Mouse (Mus musculus) thymus, postnatal 0 days (tissue): Measurements from ENCODE around the gene Rccd1. TPM values are rescaled to one million over a fixed set of nuclear protein-coding genes. Genes with fewer than 3 reads are reported as not detected.
A peak's percentile ranks its signal among the peaks of the same experiment; 100 is the strongest.
"Not testable (repeated sequence)": the region's sequence is repeated elsewhere in the genome, so short reads cannot be mapped to it uniquely, and the experiment has no call there.

Source experiments
- DNase-seq: peaks from one replicate; pipeline ENCODE4 v3.0.0-alpha.2; 2015; ENCODE audit warnings: low spot score
- polyA plus RNA-seq: library from polyadenylated mRNA; unstranded; fragments of >200 nt; fragmentation: Nextera tagmentation; extraction: Ambion mirVana; gene quantifications from 2 replicates; pipeline ENCODE4 v1.2.1, GENCODE M21; 2015

Gene Rccd1
- polyA plus RNA-seq, 1 experiment from 2014 or later, result 10.5 TPM

- DNase-seq, result no peak
Measured at GRCm38 (mm10) chr7:80346173-80346572, 21.9 kb upstream of the Rccd1 start.

DNA sequence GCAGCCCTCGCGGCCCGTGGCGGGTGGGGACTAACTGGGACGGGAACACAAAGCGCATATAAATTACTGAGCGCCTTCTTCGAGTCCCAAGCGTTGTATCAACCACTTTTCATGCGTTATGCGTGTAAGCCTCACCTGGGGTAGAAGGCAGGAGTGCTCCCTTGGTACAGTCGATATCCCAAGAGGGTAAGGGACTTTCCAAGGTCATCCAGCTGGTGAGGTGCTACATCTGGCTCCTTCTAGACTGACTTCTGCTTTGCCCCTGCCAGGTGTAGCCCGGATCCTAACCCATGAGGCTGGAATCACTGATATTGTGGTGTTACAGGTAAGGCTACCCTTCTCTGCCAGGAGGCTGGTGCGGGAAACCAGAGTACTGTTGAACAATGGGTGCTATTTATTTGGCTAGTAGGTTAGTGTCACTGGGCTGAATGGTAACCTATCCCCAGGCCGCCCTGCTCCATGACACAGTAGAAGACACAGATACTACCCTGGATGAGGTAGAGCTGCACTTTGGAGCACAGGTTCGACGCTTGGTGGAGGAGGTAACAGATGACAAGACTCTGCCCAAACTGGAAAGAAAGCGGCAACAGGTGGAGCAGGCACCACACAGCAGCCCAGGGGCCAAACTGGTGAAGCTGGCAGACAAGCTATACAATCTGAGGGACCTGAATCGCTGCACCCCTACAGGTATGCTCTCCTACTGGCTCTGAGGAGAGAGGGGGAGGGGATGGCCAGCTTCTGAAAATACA, 19.2 kb upstream of the Rccd1 start:
- DNase-seq, result no peak

DNA sequence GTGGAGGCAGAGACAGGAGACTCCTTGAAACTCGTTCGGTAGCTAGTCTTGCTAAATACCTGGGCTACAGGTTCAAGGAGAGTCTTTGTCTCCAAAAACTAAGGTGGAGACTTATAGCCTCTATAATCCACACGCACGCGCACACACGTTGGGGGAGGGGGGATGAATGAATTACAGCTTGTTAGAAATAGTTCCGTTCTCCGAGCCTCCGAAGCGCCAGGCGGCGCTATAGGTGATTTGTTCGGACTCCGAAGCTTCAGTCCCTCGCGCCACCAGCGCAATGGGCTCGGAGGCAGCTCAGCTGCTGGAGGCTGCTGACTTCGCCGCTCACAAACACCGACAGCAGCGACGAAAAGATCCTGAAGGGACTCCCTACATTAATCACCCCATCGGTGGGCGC, 18.6 kb upstream of the Rccd1 start, which contains the start of gene Hddc3:
TSS of gene Hddc3 (plus strand) at position 247 of the 400 bp plus-strand sequence.
- DNase-seq, result peak; percentile 98

DNA sequence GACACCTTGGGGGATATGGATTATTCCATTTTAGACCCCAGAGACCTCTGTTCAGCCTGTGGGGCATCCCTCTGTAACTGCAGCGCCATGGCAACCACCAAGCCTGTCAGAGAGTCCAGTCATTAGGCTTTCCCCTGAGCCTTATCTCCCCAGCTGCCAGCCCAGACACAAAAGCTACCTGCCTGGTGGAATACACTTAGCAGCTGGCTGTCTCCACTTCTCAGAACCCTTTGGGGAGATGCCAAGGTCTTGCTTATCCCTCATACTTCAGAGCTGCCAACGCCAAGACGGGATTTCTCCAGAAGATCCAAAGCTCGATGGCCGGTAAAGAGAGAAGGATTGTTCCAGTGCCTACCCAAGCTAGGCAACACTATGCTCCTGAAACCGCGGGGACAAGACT, 17.5 kb upstream of the Rccd1 start:
- DNase-seq, result no peak

DNA sequence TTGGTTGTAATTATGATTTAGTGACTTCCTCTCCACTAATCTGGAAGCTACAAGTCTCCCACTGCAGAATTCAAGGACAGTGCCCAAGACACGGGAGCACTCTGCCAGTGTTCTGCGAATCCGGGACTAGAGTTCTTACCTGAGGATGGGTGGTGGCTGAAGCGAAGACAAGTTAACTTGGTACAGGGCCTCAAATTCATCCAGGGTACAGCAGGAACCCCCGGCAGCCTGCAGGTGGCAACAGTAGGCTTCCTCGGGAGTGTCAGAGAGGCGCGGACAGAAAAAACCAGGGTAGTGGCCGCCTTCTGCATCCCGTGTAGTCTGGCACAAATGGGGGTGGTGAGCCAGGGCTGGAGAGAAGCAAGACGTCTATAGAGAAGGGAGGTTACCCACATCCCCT, 16.5 kb upstream of the Rccd1 start, which contains the start of gene Unc45a:
TSS of gene Unc45a (minus strand) at position 213 of the 400 bp plus-strand sequence.
- peak; percentile 84 for DNase-seq

GRCm38 (mm10) chr7:80339793-80340628, 15.8 kb upstream of the Rccd1 start:
- DNase-seq, result peak; percentile 99

DNA sequence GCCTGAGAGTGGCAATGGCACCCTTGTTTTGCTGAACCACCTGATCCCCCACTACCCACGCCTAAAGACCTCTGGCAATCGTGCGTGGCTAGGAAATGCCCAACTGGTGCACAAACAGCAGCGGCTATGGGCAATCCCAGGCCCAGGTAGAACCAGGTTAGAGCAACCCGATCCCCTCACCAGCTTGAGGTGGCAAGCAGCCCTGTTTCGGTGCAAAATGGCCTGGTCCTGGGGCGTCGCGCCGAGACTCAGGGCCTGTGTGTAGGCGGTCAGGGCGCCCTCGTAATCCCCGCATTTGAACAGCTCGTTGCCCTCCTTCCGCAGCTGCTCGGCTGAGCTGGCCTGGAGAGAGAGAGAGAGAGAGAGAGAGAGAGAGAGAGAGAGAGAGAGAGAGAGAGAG, 15.1 kb upstream of the Rccd1 start:
- DNase-seq, result peak; percentile 37

GRCm38 (mm10) chr7:80336932-80337331, 12.7 kb upstream of the Rccd1 start:
- no peak for DNase-seq

DNA sequence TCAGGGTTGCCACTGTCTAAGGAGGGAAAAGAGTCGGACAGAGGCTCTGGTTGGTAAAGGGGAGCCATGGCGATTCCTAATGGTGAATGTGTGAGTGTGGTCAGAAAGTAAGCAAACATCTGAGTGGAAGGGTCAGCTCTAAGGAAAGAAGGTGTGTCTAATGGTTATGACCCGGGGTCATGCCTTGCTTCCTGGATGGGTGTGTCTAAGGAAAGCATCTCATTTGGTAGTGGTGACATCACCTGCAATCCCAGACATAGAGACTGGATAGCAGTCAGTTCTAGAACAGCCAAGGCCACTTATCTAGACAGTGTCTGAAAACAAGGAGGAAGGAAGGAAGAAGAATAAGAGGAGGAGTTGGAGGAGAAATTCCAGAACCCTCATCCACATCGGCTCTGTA, 10.6 kb upstream of the Rccd1 start:
- no peak for DNase-seq

DNA sequence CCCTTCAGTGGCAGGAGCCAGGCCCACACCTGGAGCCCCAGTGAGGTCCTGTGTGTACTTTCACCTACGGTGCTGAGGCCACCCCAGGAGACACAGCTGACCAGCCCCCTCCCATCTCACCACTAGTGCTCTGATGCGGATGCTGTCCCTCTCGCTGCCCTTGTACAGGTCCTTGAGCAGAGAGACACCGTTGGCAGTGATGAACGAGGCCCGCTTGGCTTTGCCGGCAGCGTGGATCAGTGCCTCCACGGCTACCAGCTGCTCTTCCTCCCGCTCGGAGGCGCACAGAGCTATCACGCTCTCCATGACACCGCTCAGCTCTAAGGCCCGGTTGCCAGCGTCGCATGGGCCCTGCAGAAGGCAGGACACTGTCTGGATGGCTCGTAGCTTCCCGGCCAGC, 7.2 kb upstream of the Rccd1 start:
- DNase-seq, result no peak

- DNase-seq, result no peak
Measured at GRCm38 (mm10) chr7:80330278-80330677, 6.0 kb upstream of the Rccd1 start.

- DNase-seq, result no peak
Measured at GRCm38 (mm10) chr7:80326076-80326475, 1.8 kb upstream of the Rccd1 start.

DNA sequence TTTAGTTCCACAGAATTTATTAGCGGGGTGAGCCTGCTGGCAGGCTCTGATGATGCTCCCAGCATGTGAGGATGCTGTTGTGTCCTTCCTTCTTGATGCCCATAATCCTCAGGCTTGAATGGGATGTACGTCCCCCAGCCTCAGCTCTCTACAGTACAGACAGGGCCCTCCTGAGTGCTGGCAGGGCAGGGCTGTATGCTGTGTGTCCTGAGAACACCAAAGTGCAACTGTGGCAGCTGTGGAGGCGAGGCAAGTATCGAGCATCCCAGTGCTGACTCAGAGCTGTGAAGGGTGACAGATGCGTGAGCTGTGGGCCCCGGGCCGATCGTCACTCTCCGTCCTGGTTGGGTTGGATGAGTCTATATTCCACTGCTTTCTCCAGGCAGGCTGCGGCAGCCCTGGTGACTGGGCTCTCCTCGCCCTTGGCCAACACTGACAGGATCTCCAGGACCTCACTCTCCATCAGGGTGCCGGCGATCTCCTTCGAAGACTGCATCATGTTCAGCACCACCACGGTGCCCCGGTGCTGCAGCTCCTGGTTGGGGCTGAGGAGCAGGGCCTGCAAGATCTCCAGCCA, 1.1 kb upstream of the Rccd1 start:
- no peak for DNase-seq

GRCm38 (mm10) chr7:80324816-80325119, 514 bp upstream of the Rccd1 start:
- not testable (repeated sequence) for DNase-seq

- DNase-seq, result no peak
Measured at GRCm38 (mm10) chr7:80323336-80323735, 918 bp downstream of the Rccd1 start.

DNA sequence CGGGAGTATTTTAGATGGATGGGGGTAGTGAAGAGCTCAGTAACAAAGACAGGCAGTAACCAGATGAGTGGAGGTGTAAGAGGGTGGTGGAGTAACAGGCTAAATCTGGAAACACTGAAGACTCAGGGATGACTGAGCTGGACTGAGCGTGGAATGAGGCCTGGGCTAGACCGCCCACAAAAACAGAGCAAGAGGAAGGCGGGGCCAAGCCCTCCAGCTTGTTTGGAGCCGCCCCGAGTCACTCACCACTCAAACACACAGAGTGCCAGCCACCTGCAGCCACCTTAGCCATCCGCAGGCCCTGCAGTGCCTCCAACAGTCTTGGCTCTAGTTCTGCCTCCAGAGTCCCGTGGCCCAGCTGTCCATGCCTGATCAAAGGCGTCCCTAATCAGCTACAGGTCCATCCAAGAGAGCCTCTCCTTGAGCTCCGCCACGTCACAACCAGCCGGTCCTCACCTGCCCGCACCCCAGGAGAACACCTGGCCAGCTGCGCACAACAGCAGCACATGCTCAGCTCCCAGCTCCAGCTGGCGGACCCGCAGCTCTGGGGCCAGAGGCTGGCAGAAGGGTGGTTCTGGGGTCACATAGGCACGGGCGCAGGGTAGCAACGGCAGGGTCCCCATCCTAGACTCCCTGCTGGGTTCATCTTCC, 4.3 kb downstream of the Rccd1 start:
- no peak for DNase-seq

DNA sequence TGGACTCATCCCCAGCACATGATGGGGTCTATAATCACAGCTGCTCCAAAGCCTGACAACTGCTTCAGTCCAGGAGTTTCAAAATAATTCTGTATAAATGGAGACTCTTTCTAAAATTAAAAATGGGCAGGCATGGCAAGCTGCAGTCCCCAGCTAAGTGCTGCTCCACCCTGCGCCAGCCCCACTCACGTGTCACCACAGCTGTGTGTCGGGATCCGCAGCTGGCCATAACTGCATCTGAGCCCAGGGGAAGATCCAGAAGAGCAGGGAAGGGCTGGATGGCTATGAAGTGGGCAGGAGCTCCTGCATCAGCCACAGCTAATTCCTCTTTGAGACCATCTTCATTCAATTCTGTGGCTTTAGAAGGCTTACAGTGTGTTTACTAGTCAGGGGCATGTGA, 5.6 kb downstream of the Rccd1 start:
- DNase-seq, result no peak

DNA sequence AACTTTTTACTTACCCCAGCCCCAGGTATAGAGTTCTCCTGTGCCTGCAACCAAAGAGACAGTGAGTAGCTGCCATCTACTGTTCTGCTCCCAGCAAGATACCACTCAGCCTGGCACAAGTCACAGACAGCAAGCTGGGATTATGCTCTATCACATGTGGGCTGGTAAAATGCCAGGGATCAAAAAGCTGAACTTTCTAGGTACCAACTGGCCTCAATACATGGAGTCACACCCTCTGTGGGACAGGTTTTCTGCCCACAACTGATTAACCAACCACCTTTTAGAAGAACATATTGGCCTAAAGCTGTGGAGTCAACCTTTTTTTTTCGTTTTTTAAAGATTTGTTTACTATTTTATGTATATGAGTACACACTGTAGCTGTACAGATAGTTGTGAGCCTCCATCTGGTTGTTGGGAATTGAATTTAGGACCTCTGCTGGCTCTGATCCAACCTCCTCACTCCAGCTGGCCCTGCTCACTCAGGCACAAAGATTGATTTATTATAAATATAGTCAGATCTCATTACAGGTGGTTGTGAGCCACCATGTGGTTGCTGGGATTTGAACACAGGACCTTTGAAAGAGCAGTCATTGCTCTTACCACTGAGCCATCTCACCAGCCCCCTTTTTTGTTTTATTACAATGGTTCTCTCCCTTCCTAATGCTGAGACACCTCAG, 6.7 kb downstream of the Rccd1 start:
- no peak for DNase-seq

GRCm38 (mm10) chr7:80315733-80316132, 8.5 kb downstream of the Rccd1 start:
- DNase-seq, result no peak

DNA sequence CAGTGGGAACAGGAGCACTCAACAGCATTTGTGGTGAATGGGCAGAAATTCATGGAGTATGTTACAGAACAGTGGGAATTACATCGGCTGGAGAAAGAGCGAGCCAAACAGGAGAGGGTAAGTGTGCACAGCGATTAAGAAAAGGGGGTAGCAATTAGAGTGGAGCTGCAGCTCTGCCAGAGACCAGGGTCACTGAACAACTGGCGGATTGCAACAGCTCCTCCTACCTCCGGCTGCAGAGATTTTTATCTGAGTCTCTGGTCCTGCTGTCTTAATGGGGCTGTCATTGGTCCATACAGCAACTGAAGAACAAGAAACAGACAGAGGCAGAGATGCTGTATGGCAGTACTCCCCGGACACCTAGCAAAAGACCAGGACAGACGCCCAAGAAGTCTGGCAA, 13.5 kb downstream of the Rccd1 start:
- no peak for DNase-seq

DNA sequence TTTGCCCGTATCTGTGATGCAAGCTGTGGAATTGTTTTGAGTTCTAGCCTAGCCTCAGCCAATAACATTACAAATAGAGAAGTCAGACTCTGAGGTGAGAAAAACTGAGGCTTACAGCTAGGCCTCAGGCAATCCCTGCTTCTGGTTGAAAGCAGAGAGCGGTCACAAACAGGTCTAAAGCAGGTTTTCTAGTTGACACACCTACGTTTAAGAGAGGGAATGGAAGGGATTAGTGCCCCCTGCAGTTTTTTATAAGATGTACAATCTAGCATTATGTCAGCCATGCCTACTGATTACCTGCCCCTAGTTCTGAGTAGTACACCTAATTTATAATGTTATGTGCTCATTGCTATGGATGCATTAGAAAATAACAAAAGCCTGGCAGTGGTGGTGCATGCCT, 16.5 kb downstream of the Rccd1 start:
- no peak for DNase-seq
